Mouse (Mus musculus) ES-E14 (cell line): ENCODE data around the gene Gm826. TPM values are rescaled to one million over a fixed set of nuclear protein-coding genes. Genes with fewer than 3 reads are reported as not detected.
A peak's percentile ranks its signal among the peaks of the same experiment; 100 is the strongest.

Source experiments
- DNase-seq: peaks from one replicate; pipeline ENCODE4 v3.0.0-alpha.2; 2013; ENCODE audit warnings: low read depth, low spot score
- H3K27ac ChIP-seq: 2 replicates; pipeline ENCODE4 v1.5.1; 2012; ENCODE audit warnings: low read depth, mild to moderate bottlenecking, low read length, moderate library complexity, mixed read lengths; ENCODE audit not compliant: poor library complexity, insufficient read depth, severe bottlenecking
- H3K36me3 ChIP-seq: 2 replicates; pipeline ENCODE4 v1.6.1; 2012; ENCODE audit warnings: mild to moderate bottlenecking, low read length, moderate library complexity, mixed read lengths; ENCODE audit not compliant: control insufficient read depth, poor library complexity, insufficient read depth, severe bottlenecking
- H3K4me1 ChIP-seq, 2 experiments: fragments of 150-350 bp in 1 of 2; sonication (generic) in 1 of 2; 2 replicates each; pipeline ENCODE4 v1.6.1; 2012; ENCODE audit warnings: low read length in 2 of 2, mild to moderate bottlenecking in 1 of 2, mixed read lengths in 1 of 2; ENCODE audit not compliant: control insufficient read depth in 2 of 2, insufficient read depth in 2 of 2, poor library complexity in 1 of 2
- H3K4me3 ChIP-seq, 2 experiments: fragments of 150-350 bp in 1 of 2; sonication (generic) in 1 of 2; 2 replicates each; pipeline ENCODE4 v1.5.1; 2012; ENCODE audit warnings: low read length in 2 of 2, low read depth in 1 of 2, mild to moderate bottlenecking in 1 of 2, mixed read lengths in 1 of 2; ENCODE audit not compliant: insufficient read depth in 1 of 2, poor library complexity in 1 of 2, severe bottlenecking in 1 of 2
- H3K9ac ChIP-seq: 2 replicates; pipeline ENCODE4 v1.6.1; 2012; ENCODE audit warnings: low read depth, mild to moderate bottlenecking, low read length, mixed read lengths; ENCODE audit not compliant: poor library complexity, insufficient read depth, severe bottlenecking
- H3K9me3 ChIP-seq: fragments of 150-350 bp; sonication (generic); 2 replicates; pipeline ENCODE4 v1.6.1; 2012; ENCODE audit warnings: low read depth, mild to moderate bottlenecking, low read length; ENCODE audit not compliant: control insufficient read depth, insufficient read depth
- CHD2 ChIP-seq: IDR thresholded peaks from 2 replicates; pipeline ENCODE4 v1.6.1; 2014; ENCODE audit warnings: mild to moderate bottlenecking, low read depth, low read length, inconsistent platforms
- HCFC1 ChIP-seq: IDR thresholded peaks from 2 replicates; pipeline ENCODE4 v1.6.1; 2012; ENCODE audit warnings: low read length, inconsistent platforms, borderline replicate concordance; ENCODE audit not compliant: insufficient read depth
- MAFK ChIP-seq: IDR thresholded peaks from 2 replicates; pipeline ENCODE4 v1.6.1; 2014; ENCODE audit warnings: mild to moderate bottlenecking, low read depth, low read length, inconsistent platforms; ENCODE audit not compliant: insufficient read depth
- ZC3H11A ChIP-seq: IDR thresholded peaks from 2 replicates; pipeline ENCODE4 v1.6.1; 2012; ENCODE audit warnings: low read depth, mild to moderate bottlenecking, inconsistent platforms, low read length, borderline replicate concordance
- ZNF384 ChIP-seq: IDR thresholded peaks from 2 replicates; pipeline ENCODE4 v1.6.1; 2012; ENCODE audit warnings: low read depth, low read length, inconsistent platforms
- in situ Hi-C, 2 experiments: fragments of 600-800 bp; cut with MboI; formaldehyde crosslinking; loops; one replicate each; pipeline ENCODE4 v1.15.1; 2025; ENCODE audit warnings: low sequenced_read_pairs in 2 of 2, inconsistent platforms in 1 of 2; ENCODE audit not compliant: unreplicated experiment in 2 of 2
- total RNA-seq: library from RNA; depleted of rRNA; stranded (reverse); fragments of 300-350 nt; gene quantifications from 2 replicates; pipeline ENCODE4 v1.2.3, GENCODE M21; 2012

Gm826 gene
- total RNA-seq, 1 experiment = not detected

GRCm38 (mm10) chr2:160349578-160349977 lies 15.6 kb upstream of the Gm826 start:
- no peaks in the 10 kb centered on the region for H3K9me3 ChIP-seq
- H3K4me1 ChIP-seq = peaks cover 1 to 35% of the 10 kb centered on the region in 2 experiments; a peak in 2 of 4 replicates
- no peak for DNase-seq
- H3K4me3 ChIP-seq = no peak overlapping the region
- in situ Hi-C loops = no loop called here
- H3K27ac ChIP-seq = no peak overlapping the region; the same call in 1 of the 2 replicates
- H3K36me3 ChIP-seq = no peaks in the 10 kb centered on the region
- TF ChIP-seq MAFK (no peak), ZC3H11A (no peak), CHD2 (no peak), HCFC1 (no peak), ZNF384 (no peak)
- H3K9ac ChIP-seq = no peak overlapping the region

- DNase-seq = no peak
- Histone ChIP-seq H3K36me3 (no peaks in the 10 kb centered on the region), H3K4me1 (peaks cover 1 to 34% of the 10 kb centered on the region in 2 experiments; a peak in 2 of 4 replicates), H3K27ac (no peak overlapping the region), H3K4me3 (peak overlapping the region in 1 of 2 experiments; percentile 5; a peak in 1 of 4 replicates), H3K9ac (no peak overlapping the region), H3K9me3 (no peaks in the 10 kb centered on the region)
- TF ChIP-seq ZNF384 (no peak), HCFC1 (no peak), MAFK (no peak), CHD2 (no peak), ZC3H11A (no peak)
- in situ Hi-C loops = no loop called here
Measured at GRCm38 (mm10) chr2:160348796-160349195, 14.8 kb upstream of the Gm826 start.

- no peak overlapping the region for H3K9ac ChIP-seq
- no peak for DNase-seq
- H3K4me3 ChIP-seq = no peak overlapping the region
- no peaks in the 10 kb centered on the region for H3K36me3 ChIP-seq
- in situ Hi-C loops = no loop called here
- peaks cover 1 to 33% of the 10 kb centered on the region in 2 experiments; a peak in 2 of 4 replicates for H3K4me1 ChIP-seq
- H3K27ac ChIP-seq = no peak overlapping the region
- no peak for TF ChIP-seq ZNF384
- no peak for TF ChIP-seq CHD2
- TF ChIP-seq ZC3H11A = no peak
- TF ChIP-seq MAFK = no peak
- no peak for TF ChIP-seq HCFC1
- no peaks in the 10 kb centered on the region for H3K9me3 ChIP-seq
Measured at GRCm38 (mm10) chr2:160348072-160348604, 14.2 kb upstream of the Gm826 start.

- Histone ChIP-seq H3K4me1 (peaks cover 1 to 19% of the 10 kb centered on the region in 2 experiments; a peak in 2 of 4 replicates), H3K27ac (no peak overlapping the region), H3K9me3 (no peaks in the 10 kb centered on the region), H3K4me3 (no peak overlapping the region), H3K36me3 (no peaks in the 10 kb centered on the region), H3K9ac (no peak overlapping the region)
- in situ Hi-C loops = no loop called here
- no peak for DNase-seq
- TF ChIP-seq ZNF384 (no peak), ZC3H11A (no peak), HCFC1 (no peak), CHD2 (no peak), MAFK (no peak)
Measured at GRCm38 (mm10) chr2:160345644-160346043, 11.7 kb upstream of the Gm826 start.

GRCm38 (mm10) chr2:160340121-160340520 lies 6.2 kb upstream of the Gm826 start:
- no peak overlapping the region for H3K27ac ChIP-seq
- no peak for DNase-seq
- in situ Hi-C loops = no loop called here
- no peak overlapping the region for H3K4me3 ChIP-seq
- H3K9ac ChIP-seq = no peak overlapping the region
- H3K36me3 ChIP-seq = no peaks in the 10 kb centered on the region
- H3K4me1 ChIP-seq = no peaks in the 10 kb centered on the region
- no peaks in the 10 kb centered on the region for H3K9me3 ChIP-seq
- TF ChIP-seq ZNF384 (no peak), ZC3H11A (no peak), MAFK (no peak), HCFC1 (no peak), CHD2 (no peak)
